Mouse (Mus musculus): ENCODE data around the gene Klf12. TPM values are rescaled to one million over a fixed set of nuclear protein-coding genes. Genes with fewer than 3 reads are reported as not detected.

Gene Klf12
- polyA plus RNA-seq, 1 experiment = 8.2 TPM

GRCm38 (mm10) chr14:100211036-100211825 lies 73.2 kb downstream of the Klf12 start:
- H3K36me3 ChIP-seq (ENCODE audit: control insufficient read depth, insufficient read depth, low read length, poor library complexity, severe bottlenecking) = no peaks in the 10 kb centered on the region
- no peaks in the 10 kb centered on the region for H3K9me3 ChIP-seq (replicated peaks; ENCODE audit: control insufficient read depth, insufficient read depth, low read length, poor library complexity, severe bottlenecking)
- no peak overlapping the region for H3K4me3 ChIP-seq (ENCODE audit: low read depth, low read length)
- TF ChIP-seq EP300 (IDR thresholded peaks at IDR 0.05; ENCODE audit: insufficient read depth, low read depth, low read length) (no peak), CTCF (IDR thresholded peaks at IDR 0.05; ENCODE audit: low read depth, low read length) (no peak), POLR2A (IDR thresholded peaks at IDR 0.05; ENCODE audit: insufficient read depth, low read length) (no peak)
- no peak overlapping the region for H3K9ac ChIP-seq (ENCODE audit: low read depth, poor library complexity, severe bottlenecking)
- H3K4me1 ChIP-seq (ENCODE audit: control insufficient read depth, insufficient read depth, low read length) = peaks cover 8% of the 10 kb centered on the region
- no peaks in the 10 kb centered on the region for H3K27me3 ChIP-seq (ENCODE audit: control insufficient read depth, insufficient read depth, low read length, poor library complexity, severe bottlenecking)
- H3K27ac ChIP-seq (ENCODE audit: insufficient read depth, low read length) = peak overlapping the region; percentile 32; the same call in 1 of the 2 replicates

DNA sequence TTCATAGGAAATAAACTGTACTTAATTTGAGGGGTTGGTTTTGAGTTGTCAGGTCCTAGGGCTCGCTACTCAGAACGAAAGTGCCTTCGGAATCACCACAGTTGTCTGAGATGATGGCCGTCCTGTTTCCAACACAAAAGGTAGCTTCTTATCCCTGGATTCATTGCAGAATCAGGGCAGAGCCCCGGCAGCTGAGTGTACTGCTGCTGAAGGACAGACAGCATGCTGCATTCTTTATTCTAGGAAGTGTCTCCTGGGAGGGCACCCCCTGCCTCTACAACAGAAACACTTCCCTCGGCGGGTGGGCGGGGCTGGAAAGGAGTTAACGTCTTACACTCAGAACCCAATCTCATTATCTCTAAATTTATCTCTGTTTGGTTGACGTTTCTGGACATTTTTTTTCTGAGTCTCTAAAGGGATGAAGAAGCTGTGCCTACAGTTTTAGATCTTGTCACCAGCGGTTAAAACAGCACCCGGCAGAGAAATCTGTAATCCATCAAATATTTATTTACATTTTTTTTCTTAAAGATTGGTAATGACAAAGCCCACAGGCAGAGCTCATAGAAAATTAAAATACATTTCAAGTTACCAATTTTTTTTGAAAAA lies 74.6 kb downstream of the Klf12 start:
- H3K9ac ChIP-seq (ENCODE audit: low read depth, poor library complexity, severe bottlenecking) = no peak overlapping the region
- no peak overlapping the region for H3K4me3 ChIP-seq (ENCODE audit: low read depth, low read length)
- H3K4me1 ChIP-seq (ENCODE audit: control insufficient read depth, insufficient read depth, low read length) = peaks cover 8% of the 10 kb centered on the region
- no peaks in the 10 kb centered on the region for H3K9me3 ChIP-seq (replicated peaks; ENCODE audit: control insufficient read depth, insufficient read depth, low read length, poor library complexity, severe bottlenecking)
- no peaks in the 10 kb centered on the region for H3K27me3 ChIP-seq (ENCODE audit: control insufficient read depth, insufficient read depth, low read length, poor library complexity, severe bottlenecking)
- TF ChIP-seq POLR2A (IDR thresholded peaks at IDR 0.05; ENCODE audit: insufficient read depth, low read length) = no peak
- TF ChIP-seq EP300 (IDR thresholded peaks at IDR 0.05; ENCODE audit: insufficient read depth, low read depth, low read length) = 0 out of 2 replicates have a peak, but pooled peaks have one; percentile 27
- H3K36me3 ChIP-seq (ENCODE audit: control insufficient read depth, insufficient read depth, low read length, poor library complexity, severe bottlenecking) = no peaks in the 10 kb centered on the region
- peak overlapping the region; percentile 41; the same call in 1 of the 2 replicates for H3K27ac ChIP-seq (ENCODE audit: insufficient read depth, low read length)

- TF ChIP-seq POLR2A (IDR thresholded peaks at IDR 0.05; ENCODE audit: insufficient read depth, low read length) = no peak
- TF ChIP-seq CTCF (IDR thresholded peaks at IDR 0.05; ENCODE audit: low read depth, low read length) = no peak
- no peak for TF ChIP-seq EP300 (IDR thresholded peaks at IDR 0.05; ENCODE audit: insufficient read depth, low read depth, low read length)
Measured at GRCm38 (mm10) chr14:100207081-100207480, 77.4 kb downstream of the Klf12 start.

DNA sequence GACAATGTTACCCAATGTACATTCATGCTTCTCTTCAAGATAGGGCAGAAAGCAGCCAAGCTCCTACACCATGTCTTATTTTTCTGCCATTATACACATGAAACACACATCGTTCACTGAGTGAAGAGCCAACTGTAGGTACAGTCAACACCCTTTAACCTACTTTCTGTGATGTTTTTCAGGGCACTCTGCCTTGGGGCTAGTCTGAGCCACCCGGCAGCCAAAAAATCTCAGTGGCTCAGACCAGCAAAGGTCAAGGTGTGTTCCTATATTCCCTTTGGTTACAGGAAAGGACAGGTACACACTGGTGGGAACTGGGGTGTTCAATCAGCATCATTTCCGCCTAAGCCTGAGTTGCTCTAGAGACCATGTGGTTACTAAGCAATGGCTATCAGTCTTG lies 78.3 kb downstream of the Klf12 start:
- Histone ChIP-seq H3K4me3 (ENCODE audit: low read depth, low read length) (no peak overlapping the region), H3K27me3 (ENCODE audit: control insufficient read depth, insufficient read depth, low read length, poor library complexity, severe bottlenecking) (no peaks in the 10 kb centered on the region), H3K36me3 (ENCODE audit: control insufficient read depth, insufficient read depth, low read length, poor library complexity, severe bottlenecking) (no peaks in the 10 kb centered on the region), H3K9ac (ENCODE audit: low read depth, poor library complexity, severe bottlenecking) (no peak overlapping the region), H3K27ac (ENCODE audit: insufficient read depth, low read length) (no peak overlapping the region), H3K4me1 (ENCODE audit: control insufficient read depth, insufficient read depth, low read length) (peaks cover 8% of the 10 kb centered on the region), H3K9me3 (replicated peaks; ENCODE audit: control insufficient read depth, insufficient read depth, low read length, poor library complexity, severe bottlenecking) (no peaks in the 10 kb centered on the region)
- TF ChIP-seq CTCF (IDR thresholded peaks at IDR 0.05; ENCODE audit: low read depth, low read length) (no peak), EP300 (IDR thresholded peaks at IDR 0.05; ENCODE audit: insufficient read depth, low read depth, low read length) (no peak), POLR2A (IDR thresholded peaks at IDR 0.05; ENCODE audit: insufficient read depth, low read length) (no peak)

More at GRCm38 (mm10) chr14:100207081-100207480, 77.4 kb downstream of the Klf12 start:
- H3K27me3 ChIP-seq (ENCODE audit: control insufficient read depth, insufficient read depth, low read length, poor library complexity, severe bottlenecking) = no peaks in the 10 kb centered on the region
- peaks cover 8% of the 10 kb centered on the region for H3K4me1 ChIP-seq (ENCODE audit: control insufficient read depth, insufficient read depth, low read length)
- H3K4me3 ChIP-seq (ENCODE audit: low read depth, low read length) = no peak overlapping the region
- H3K9ac ChIP-seq (ENCODE audit: low read depth, poor library complexity, severe bottlenecking) = no peak overlapping the region
- H3K27ac ChIP-seq (ENCODE audit: insufficient read depth, low read length) = no peak overlapping the region
- H3K9me3 ChIP-seq (replicated peaks; ENCODE audit: control insufficient read depth, insufficient read depth, low read length, poor library complexity, severe bottlenecking) = no peaks in the 10 kb centered on the region
- H3K36me3 ChIP-seq (ENCODE audit: control insufficient read depth, insufficient read depth, low read length, poor library complexity, severe bottlenecking) = no peaks in the 10 kb centered on the region

- H3K9me3 ChIP-seq (replicated peaks; ENCODE audit: control insufficient read depth, insufficient read depth, low read length, poor library complexity, severe bottlenecking) = no peaks in the 10 kb centered on the region
- no peaks in the 10 kb centered on the region for H3K27me3 ChIP-seq (ENCODE audit: control insufficient read depth, insufficient read depth, low read length, poor library complexity, severe bottlenecking)
- no peak overlapping the region for H3K9ac ChIP-seq (ENCODE audit: low read depth, poor library complexity, severe bottlenecking)
- H3K27ac ChIP-seq (ENCODE audit: insufficient read depth, low read length) = no peak overlapping the region
- TF ChIP-seq EP300 (IDR thresholded peaks at IDR 0.05; ENCODE audit: insufficient read depth, low read depth, low read length) = no peak
- TF ChIP-seq CTCF (IDR thresholded peaks at IDR 0.05; ENCODE audit: low read depth, low read length) = no peak
- TF ChIP-seq POLR2A (IDR thresholded peaks at IDR 0.05; ENCODE audit: insufficient read depth, low read length) = no peak
- H3K36me3 ChIP-seq (ENCODE audit: control insufficient read depth, insufficient read depth, low read length, poor library complexity, severe bottlenecking) = no peaks in the 10 kb centered on the region
- H3K4me1 ChIP-seq (ENCODE audit: control insufficient read depth, insufficient read depth, low read length) = no peaks in the 10 kb centered on the region
- no peak overlapping the region for H3K4me3 ChIP-seq (ENCODE audit: low read depth, low read length)
Measured at GRCm38 (mm10) chr14:100200058-100200688, 84.3 kb downstream of the Klf12 start.

Data from ES-Bruce4 (cell line).